Mouse (Mus musculus) regulatory T cell (primary cell): ENCODE results near the gene Adamts17.

Experiments
- in situ Hi-C: fragments of 300-600 bp; cut with MboI, MseI; formaldehyde crosslinking; loops from one replicate; pipeline ENCODE4 v1.15.1; 2025; ENCODE audit warnings: high pct_unique_total_duplicates

Gene Adamts17

GRCm38 (mm10) chr7:66933251-66933650 lies 93.7 kb downstream of the Adamts17 start:
- in situ Hi-C loops = no loop called here

- in situ Hi-C loops = no loop called here
These were observed 94.5 kb downstream of the Adamts17 start for GRCm38 (mm10) chr7:66934062-66934461.

- in situ Hi-C loops = no loop called here
These were observed 95.5 kb downstream of the Adamts17 start for GRCm38 (mm10) chr7:66935041-66935440.

GRCm38 (mm10) chr7:66936042-66936755 lies 96.7 kb downstream of the Adamts17 start:
- in situ Hi-C loops = no loop called here

GRCm38 (mm10) chr7:66936911-66937310 lies 97.4 kb downstream of the Adamts17 start:
- in situ Hi-C loops = no loop called here

- in situ Hi-C loops = no loop called here
These were observed 99.7 kb downstream of the Adamts17 start for GRCm38 (mm10) chr7:66938988-66939783.

GRCm38 (mm10) chr7:66940761-66941160 lies 101.2 kb downstream of the Adamts17 start:
- in situ Hi-C loops = no loop called here

GRCm38 (mm10) chr7:66949006-66949405 lies 109.5 kb downstream of the Adamts17 start:
- in situ Hi-C loops = no loop called here

- in situ Hi-C loops = no loop called here
These were observed 113.4 kb downstream of the Adamts17 start for GRCm38 (mm10) chr7:66952921-66953320.

GRCm38 (mm10) chr7:66954073-66954472 lies 114.5 kb downstream of the Adamts17 start:
- in situ Hi-C loops = no loop called here

GRCm38 (mm10) chr7:66954723-66955122 lies 115.2 kb downstream of the Adamts17 start:
- in situ Hi-C loops = no loop called here

GRCm38 (mm10) chr7:66955455-66955919 lies 116.0 kb downstream of the Adamts17 start:
- in situ Hi-C loops = no loop called here

GRCm38 (mm10) chr7:66955978-66956377 lies 116.4 kb downstream of the Adamts17 start:
- in situ Hi-C loops = no loop called here

GRCm38 (mm10) chr7:66957764-66958163 lies 118.2 kb downstream of the Adamts17 start:
- in situ Hi-C loops = no loop called here

- in situ Hi-C loops = no loop called here
These were observed 120.9 kb downstream of the Adamts17 start for GRCm38 (mm10) chr7:66960246-66961033.

GRCm38 (mm10) chr7:66962736-66963135 lies 123.2 kb downstream of the Adamts17 start:
- in situ Hi-C loops = no loop called here

- in situ Hi-C loops = no loop called here
These were observed 124.0 kb downstream of the Adamts17 start for GRCm38 (mm10) chr7:66963541-66963940.

- in situ Hi-C loops = no loop called here
These were observed 127.1 kb downstream of the Adamts17 start for GRCm38 (mm10) chr7:66966541-66967205.

GRCm38 (mm10) chr7:66967206-66967919 lies 127.8 kb downstream of the Adamts17 start:
- in situ Hi-C loops = no loop called here

- in situ Hi-C loops = no loop called here
These were observed 129.1 kb downstream of the Adamts17 start for GRCm38 (mm10) chr7:66968661-66969060.

- in situ Hi-C loops = no loop called here
These were observed 129.7 kb downstream of the Adamts17 start for GRCm38 (mm10) chr7:66969199-66969598.
